Mouse (Mus musculus) kidney, adult 18-20 months (tissue): ENCODE measurements around the gene Gal3st2c.
"Not testable (repeated sequence)": the region's sequence is repeated elsewhere in the genome, so short reads cannot be mapped to it uniquely, and the experiment has no call there.

Experiments used
- DNase-seq: peaks from one replicate; pipeline ENCODE4 v3.0.0; 2021

The Gal3st2c gene

GRCm38 (mm10) chr1:94051104-94051503, 60.8 kb downstream of the Gal3st2c start:
- no peak for DNase-seq

GRCm38 (mm10) chr1:94052373-94052772, 62.1 kb downstream of the Gal3st2c start, which contains the start of gene Pdcd1:
TSS of gene Pdcd1 (minus strand) at chr1:94052553.
- DNase-seq: no peak

GRCm38 (mm10) chr1:94053530-94054216, 63.4 kb downstream of the Gal3st2c start:
- DNase-seq: no peak

- DNase-seq: no peak
Measured at GRCm38 (mm10) chr1:94054481-94054880, 64.2 kb downstream of the Gal3st2c start.

- DNase-seq: no peak
Measured at GRCm38 (mm10) chr1:94055966-94056365, 65.7 kb downstream of the Gal3st2c start.

- DNase-seq: no peak
Measured at GRCm38 (mm10) chr1:94057401-94057800, 67.1 kb downstream of the Gal3st2c start.

- DNase-seq: not testable (repeated sequence)
Measured at GRCm38 (mm10) chr1:94058281-94058680, 68.0 kb downstream of the Gal3st2c start.
